In the genomic region with DNA sequence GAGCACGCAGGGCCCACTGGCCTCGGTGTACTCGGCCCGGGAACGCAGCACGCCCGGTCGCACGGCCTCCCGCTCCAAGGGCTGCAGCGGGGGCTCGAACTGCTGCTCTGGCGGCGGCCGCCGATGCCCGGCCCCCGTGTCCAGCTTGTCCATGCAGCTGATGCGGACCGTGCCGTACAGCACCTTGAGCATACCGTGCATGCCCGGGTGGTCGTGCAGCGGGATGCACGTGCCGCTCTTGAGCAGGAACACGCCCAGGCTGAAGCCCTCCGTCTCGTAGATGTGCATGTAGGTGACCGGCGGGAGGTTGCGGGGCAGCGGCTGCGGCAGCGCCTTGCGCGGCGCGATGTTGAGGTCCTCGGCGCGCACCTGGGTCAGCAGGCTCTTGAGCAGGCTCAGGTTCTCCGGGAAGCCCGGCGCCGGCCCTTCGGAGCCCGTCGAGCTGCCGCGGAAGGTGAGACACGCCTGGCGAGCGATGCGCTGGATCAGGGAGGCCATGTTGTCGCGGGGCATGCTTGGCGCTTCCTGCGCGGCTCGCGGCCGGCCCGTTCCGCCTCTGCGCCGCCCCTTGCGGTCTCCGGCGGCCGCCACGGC, we compare ENCODE assay signal across 8 mouse cellular contexts. TPM values are rescaled to one million over a fixed set of nuclear protein-coding genes. Genes with fewer than 3 reads are reported as not detected.
A peak's percentile ranks its signal among the peaks of the same experiment; 100 is the strongest.
DNase-seq lines count a peak whose midpoint lies in the region; ATAC-seq and TF ChIP-seq lines count a peak whose summit lies in the region.

No protein-coding gene starts in this region.

- peak; percentile 58 for DNase-seq in layer of hippocampus, adult 11-12 months (ENCODE audit: low spot score)
- DNase-seq in layer of hippocampus, adult 9-10 months (ENCODE audit: low spot score): no peak
- DNase-seq in adipocyte (ENCODE audit: low spot score): peak; percentile 34
- DNase-seq in forebrain, postnatal 0 days: no peak
- DNase-seq in liver, postnatal 0 days: peak; percentile 68
- DNase-seq in thymus, postnatal 4 days: peak; percentile 77

- peak overlapping the region; percentile 98 for H3K4me2 ChIP-seq in forebrain, postnatal 0 days (ENCODE audit: low read depth)
- H3K4me2 ChIP-seq in intestine, postnatal 0 days (replicated peaks; ENCODE audit: low read depth): peak overlapping the region; percentile 96
- H3K4me2 ChIP-seq in liver, postnatal 0 days (ENCODE audit: low read depth, low read length): peak overlapping the region; percentile 95
- peak overlapping the region; percentile 97 for H3K4me2 ChIP-seq in neural tube, embryonic 14.5 days (ENCODE audit: low read depth, low read length)

- peaks cover 14% of the 10 kb centered on the region for H3K27me3 ChIP-seq in forebrain, postnatal 0 days (ENCODE audit: insufficient read depth, low read length)
- no peaks in the 10 kb centered on the region for H3K27me3 ChIP-seq in intestine, postnatal 0 days (replicated peaks; ENCODE audit: control insufficient read depth, insufficient read depth, low read length)
- H3K27me3 ChIP-seq in liver, postnatal 0 days (ENCODE audit: insufficient read depth, low read length): no peaks in the 10 kb centered on the region
- no peaks in the 10 kb centered on the region for H3K27me3 ChIP-seq in neural tube, embryonic 14.5 days (ENCODE audit: control insufficient read depth, insufficient read depth, low read length)

- H3K27ac ChIP-seq in forebrain, postnatal 0 days (ENCODE audit: low read depth, low read length): peak overlapping the region; percentile 95
- peak overlapping the region; percentile 75 for H3K27ac ChIP-seq in intestine, postnatal 0 days (ENCODE audit: low read depth, low read length)
- peak overlapping the region; percentile 92 for H3K27ac ChIP-seq in liver, postnatal 0 days (ENCODE audit: low read depth)
- peak overlapping the region; percentile 95 for H3K27ac ChIP-seq in neural tube, embryonic 14.5 days (ENCODE audit: low read depth, low read length)

- no peaks in the 10 kb centered on the region for H3K36me3 ChIP-seq in forebrain, postnatal 0 days (ENCODE audit: insufficient read depth)
- no peaks in the 10 kb centered on the region for H3K36me3 ChIP-seq in intestine, postnatal 0 days (ENCODE audit: control insufficient read depth, insufficient read depth)
- peaks cover 3% of the 10 kb centered on the region for H3K36me3 ChIP-seq in liver, postnatal 0 days (replicated peaks; ENCODE audit: insufficient read depth, low read length)
- no peaks in the 10 kb centered on the region for H3K36me3 ChIP-seq in neural tube, embryonic 14.5 days (ENCODE audit: control insufficient read depth, insufficient read depth, low read length)

- H3K4me3 ChIP-seq in forebrain, postnatal 0 days (ENCODE audit: low read depth, low read length): peak overlapping the region; percentile 79
- peak overlapping the region; percentile 77 for H3K4me3 ChIP-seq in intestine, postnatal 0 days (ENCODE audit: low read depth, low read length)
- peak overlapping the region; percentile 89 for H3K4me3 ChIP-seq in liver, postnatal 0 days (ENCODE audit: low read depth, low read length)
- H3K4me3 ChIP-seq in neural tube, embryonic 14.5 days (ENCODE audit: low read depth, low read length): peak overlapping the region; percentile 85

- H3K9ac ChIP-seq in forebrain, postnatal 0 days: peak overlapping the region; percentile 83
- peak overlapping the region; percentile 83 for H3K9ac ChIP-seq in intestine, postnatal 0 days (ENCODE audit: low read depth, low read length)
- peak overlapping the region; percentile 86 for H3K9ac ChIP-seq in liver, postnatal 0 days (replicated peaks)
- H3K9ac ChIP-seq in neural tube, embryonic 14.5 days (replicated peaks; ENCODE audit: low read depth, low read length): peak overlapping the region; percentile 83

- ATAC-seq in forebrain, postnatal 0 days: peak; percentile 76
- peak; percentile 65 for ATAC-seq in intestine, postnatal 0 days
- peak; percentile 64 for ATAC-seq in liver, postnatal 0 days
- peak; percentile 82 for ATAC-seq in neural tube, embryonic 14.5 days (ENCODE audit: low read depth)

- no peaks in the 10 kb centered on the region for H3K9me3 ChIP-seq in forebrain, postnatal 0 days (ENCODE audit: low read length)
- H3K9me3 ChIP-seq in intestine, postnatal 0 days (ENCODE audit: control insufficient read depth): no peaks in the 10 kb centered on the region
- no peaks in the 10 kb centered on the region for H3K9me3 ChIP-seq in liver, postnatal 0 days (ENCODE audit: low read length)
- H3K9me3 ChIP-seq in neural tube, embryonic 14.5 days (ENCODE audit: control insufficient read depth, low read length): no peaks in the 10 kb centered on the region

- peaks cover 23% of the 10 kb centered on the region for H3K4me1 ChIP-seq in forebrain, postnatal 0 days (ENCODE audit: insufficient read depth)
- H3K4me1 ChIP-seq in intestine, postnatal 0 days (replicated peaks; ENCODE audit: control insufficient read depth, insufficient read depth, low read length): peaks cover 7% of the 10 kb centered on the region; the same call in 1 of the 2 replicates
- peaks cover 21% of the 10 kb centered on the region for H3K4me1 ChIP-seq in liver, postnatal 0 days (ENCODE audit: insufficient read depth)
- peaks cover 19% of the 10 kb centered on the region for H3K4me1 ChIP-seq in neural tube, embryonic 14.5 days (ENCODE audit: control insufficient read depth, insufficient read depth, low read length)

- no peak for TF ChIP-seq CTCF in forebrain, postnatal 0 days (IDR thresholded peaks at IDR 0.05; ENCODE audit: low read depth)
- no peak for TF ChIP-seq CTCF in intestine, postnatal 0 days (IDR thresholded peaks at IDR 0.05; ENCODE audit: low read depth)
- no peak for TF ChIP-seq CTCF in liver, postnatal 0 days (IDR thresholded peaks at IDR 0.05; ENCODE audit: low read depth)

- WGBS in forebrain, postnatal 0 days: 2% methylated on average over 65 of the region's 73 CpGs
- WGBS in intestine, postnatal 0 days: under 1% methylated on average over 73 of the region's 73 CpGs
- 3% methylated on average over 56 of the region's 73 CpGs for WGBS in liver, postnatal 0 days (ENCODE audit: insufficient replicate concordance)
- under 1% methylated on average over 70 of the region's 73 CpGs for WGBS in neural tube, embryonic 14.5 days

- TF ChIP-seq EP300 in liver, postnatal 0 days (IDR thresholded peaks at IDR 0.05; ENCODE audit: low read depth): no peak

RNA-seq across cellular contexts. Expression of a gene that starts 0.4 kb away (rescaled TPM):
- total RNA-seq in forebrain, postnatal 0 days (2014; rRNA removed): 51.9 and 52.6 TPM in 2 replicates
- polyA plus RNA-seq in forebrain, postnatal 0 days (2015; fragmentation: Nextera tagmentation; extraction: Ambion mirVana): 58.0 and 59.5 TPM in 2 replicates
- 17.4 and 18.5 TPM in 2 replicates for polyA plus RNA-seq in intestine, postnatal 0 days (2015; fragmentation: Nextera tagmentation; extraction: Ambion mirVana)
- polyA plus RNA-seq in liver, postnatal 0 days (2015; fragmentation: Nextera tagmentation; extraction: Ambion mirVana): 9.9 and 10.8 TPM in 2 replicates
- 102 and 109 TPM in 2 replicates for polyA plus RNA-seq in neural tube, embryonic 14.5 days (2014; fragmentation: Nextera tagmentation; extraction: Ambion mirVana)

RNA-seq across cellular contexts. Expression of a gene that starts 13.1 kb away (rescaled TPM):
- total RNA-seq in forebrain, postnatal 0 days (2014; rRNA removed): 1.3 and 2.5 TPM in 2 replicates
- 1.1 and 1.2 TPM in 2 replicates for polyA plus RNA-seq in forebrain, postnatal 0 days (2015; fragmentation: Nextera tagmentation; extraction: Ambion mirVana)
- 0.60 TPM in 2 replicates for polyA plus RNA-seq in intestine, postnatal 0 days (2015; fragmentation: Nextera tagmentation; extraction: Ambion mirVana)
- polyA plus RNA-seq in liver, postnatal 0 days (2015; fragmentation: Nextera tagmentation; extraction: Ambion mirVana): 0.15 and 0.33 TPM in 2 replicates
- 0.56 and 1.0 TPM in 2 replicates for polyA plus RNA-seq in neural tube, embryonic 14.5 days (2014; fragmentation: Nextera tagmentation; extraction: Ambion mirVana)

Comparison
In these comparisons a context has a peak if more than half of its experiments do, and no peak if none do; other contexts are left out.
1. DNase-seq: peak in layer of hippocampus, adult 11-12 months (single experiment), adipocyte (single experiment), liver, postnatal 0 days (single experiment) and thymus, postnatal 4 days (single experiment); none in layer of hippocampus, adult 9-10 months (single experiment) and forebrain, postnatal 0 days (single experiment).
2. Peak in every context shown above with its lines, with median percentiles within 50 percentile points of each other: ATAC-seq, H3K27ac ChIP-seq, H3K4me2 ChIP-seq, H3K4me3 ChIP-seq and H3K9ac ChIP-seq.